Mouse (Mus musculus) MEL (cell line): ENCODE data around the gene Tc2n. TPM values are rescaled to one million over a fixed set of nuclear protein-coding genes. Genes with fewer than 3 reads are reported as not detected.

Experiments used
- polyA plus RNA-seq, 2 experiments: library from polyadenylated mRNA; stranded (reverse) in 1 of 2; unstranded in 1 of 2; fragments of >175 nt in 1 of 2; fragments of >200 nt in 1 of 2; gene quantifications; 2 replicates each; pipeline versions ENCODE4 v1.2.1 to v1.2.4; 2012; ENCODE audit warnings: low replicate concordance in 2 of 2, low read depth in 1 of 2; ENCODE audit not compliant: insufficient read length in 2 of 2, insufficient read depth in 1 of 2, missing spikeins in 1 of 2
- total RNA-seq: library from RNA; depleted of rRNA; stranded (reverse); fragments of 300-350 nt; gene quantifications from 2 replicates; pipeline ENCODE4 v1.2.3, GENCODE M21; 2012; rRNA removed

The Tc2n gene
- total and polyA plus RNA-seq, 3 experiments = 0.49 TPM; not detected in 2

Other genes with a start within 250 kb of the Tc2n start
- not detected in 2 replicates for gene Fbln5, start 100.5 kb upstream of the Tc2n start, total RNA-seq
- gene Fbln5, start 100.5 kb upstream of the Tc2n start, polyA plus RNA-seq = not detected
- 9.8 and 10.4 TPM in 2 replicates for gene Trip11, start 194.7 kb upstream of the Tc2n start, total RNA-seq
- gene Trip11, start 194.7 kb upstream of the Tc2n start, polyA plus RNA-seq = 1 to 10 TPM in 1 of 2 experiments, not detected in 1; 7.6 TPM
- 21.8 and 22.1 TPM in 2 replicates for gene Atxn3, start 239.7 kb upstream of the Tc2n start, total RNA-seq
- 100 to 1,000 TPM in 1 of 2 experiments, 10 to 100 TPM in 1; 27.8 to 400 TPM for gene Atxn3, start 239.7 kb upstream of the Tc2n start, polyA plus RNA-seq